Mouse (Mus musculus): Measurements from ENCODE around the gene Nlrp9b. TPM values are rescaled to one million over a fixed set of nuclear protein-coding genes. Genes with fewer than 3 reads are reported as not detected.
"Not testable (repeated sequence)": the region's sequence is repeated elsewhere in the genome, so short reads cannot be mapped to it uniquely, and the experiment has no call there.

Gene Nlrp9b
- total RNA-seq (2015; ENCODE audit: low replicate concordance) (not detected in 2 replicates), total RNA-seq (2017; ENCODE audit: low replicate concordance) (not detected in 2 replicates)

DNA sequence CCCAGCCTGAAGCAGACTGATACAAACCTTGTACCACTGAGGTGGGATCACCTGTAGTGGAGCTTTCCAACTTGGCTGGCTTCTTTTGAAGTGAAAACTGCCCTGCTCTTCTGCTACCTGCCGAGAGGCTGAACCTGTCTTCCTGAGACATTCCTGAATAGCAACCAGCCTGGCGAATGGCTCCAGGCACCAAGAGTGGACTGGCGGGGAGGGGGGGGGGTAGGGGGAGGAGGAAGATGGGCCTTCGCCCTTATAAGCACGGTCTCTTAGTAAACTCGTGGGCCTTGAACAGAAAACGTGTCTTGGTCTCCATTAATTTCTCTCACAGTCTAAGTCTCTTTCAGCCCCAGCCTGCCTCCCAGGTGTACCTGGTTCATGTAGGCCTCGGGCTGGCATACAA lies at the start of gene Nlrp9b:
Nlrp9b (plus strand) TSS at position 301 of the 400 bp plus-strand sequence.
- ATAC-seq (replicated peaks; ENCODE audit: low FRiP score, poor library complexity, severe bottlenecking), result not testable (repeated sequence)

DNA sequence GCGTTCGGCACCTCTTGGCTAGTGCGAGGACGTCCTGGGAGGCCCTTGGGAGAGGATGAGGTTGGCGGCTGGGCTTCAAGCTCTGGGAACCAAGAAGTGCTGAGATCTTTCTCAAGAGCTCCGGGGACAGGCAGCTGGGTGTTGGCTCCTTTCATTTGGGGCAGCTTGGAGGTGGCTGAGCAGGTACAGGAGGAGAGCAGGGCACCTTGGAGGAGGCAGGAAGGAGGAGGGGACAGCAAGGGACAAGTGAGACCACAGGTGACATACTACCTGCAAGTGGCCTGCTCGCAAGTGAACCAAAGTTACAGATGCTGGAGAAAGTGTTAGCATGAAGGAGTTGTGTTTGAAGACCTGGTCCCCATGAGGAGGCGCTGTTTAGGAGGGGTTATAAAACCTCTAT lies 46.6 kb upstream of the Nlrp9b start:
- no peak for ATAC-seq (replicated peaks; ENCODE audit: low FRiP score, poor library complexity, severe bottlenecking)

DNA sequence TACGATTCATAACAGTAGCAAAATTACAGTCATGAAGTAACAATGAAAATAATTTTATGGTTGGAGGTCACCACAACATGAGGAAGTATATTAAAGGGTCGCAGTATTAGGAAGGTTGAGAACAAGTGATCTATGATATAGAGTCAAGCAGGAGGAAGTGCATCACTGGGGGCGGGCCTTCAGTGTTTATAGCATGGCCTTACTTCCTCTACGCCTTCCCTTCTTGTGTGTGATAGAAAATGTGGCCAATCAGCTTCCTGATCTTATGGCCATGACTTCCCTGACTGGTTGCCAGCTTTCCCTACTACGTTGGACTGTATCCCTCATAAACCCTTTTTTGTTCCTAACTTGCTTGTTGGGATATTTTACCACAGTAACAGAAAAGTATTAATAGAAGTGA lies 46.1 kb upstream of the Nlrp9b start:
- ATAC-seq (replicated peaks; ENCODE audit: low FRiP score, poor library complexity, severe bottlenecking), result no peak

DNA sequence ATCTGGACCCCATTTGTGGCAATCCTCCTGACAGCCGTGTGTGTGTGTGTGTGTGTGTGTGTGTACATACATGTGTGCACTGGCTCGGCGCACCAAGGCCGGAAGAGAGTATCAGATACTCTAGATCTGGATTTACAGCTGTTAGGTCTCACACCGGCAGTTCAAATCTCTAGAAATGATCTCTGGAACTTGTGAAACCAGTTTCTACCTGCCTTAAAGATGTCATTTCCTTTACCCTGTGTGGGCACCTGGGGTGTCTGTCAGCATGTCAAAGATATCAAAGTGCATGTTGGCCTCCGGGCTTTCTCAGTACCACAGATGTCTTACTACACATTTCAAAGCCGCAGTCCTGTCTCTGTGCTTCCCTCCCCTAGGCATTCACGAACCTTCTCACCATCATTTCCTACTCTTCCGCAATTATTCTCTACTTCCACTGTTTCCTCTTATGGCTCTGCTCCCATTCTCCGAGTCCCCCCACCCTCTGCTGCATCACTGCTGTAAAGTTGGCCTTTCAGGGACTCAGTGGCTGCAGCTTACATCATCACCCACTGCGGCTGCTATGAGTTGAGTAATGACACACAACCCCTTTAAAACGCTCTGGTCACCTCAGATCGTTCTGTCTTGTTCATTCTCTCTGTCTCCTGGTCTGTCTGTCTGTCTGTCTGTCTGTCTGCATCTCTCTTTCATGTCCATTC lies 45.3 kb upstream of the Nlrp9b start:
- ATAC-seq (replicated peaks; ENCODE audit: low FRiP score, poor library complexity, severe bottlenecking), result no peak

DNA sequence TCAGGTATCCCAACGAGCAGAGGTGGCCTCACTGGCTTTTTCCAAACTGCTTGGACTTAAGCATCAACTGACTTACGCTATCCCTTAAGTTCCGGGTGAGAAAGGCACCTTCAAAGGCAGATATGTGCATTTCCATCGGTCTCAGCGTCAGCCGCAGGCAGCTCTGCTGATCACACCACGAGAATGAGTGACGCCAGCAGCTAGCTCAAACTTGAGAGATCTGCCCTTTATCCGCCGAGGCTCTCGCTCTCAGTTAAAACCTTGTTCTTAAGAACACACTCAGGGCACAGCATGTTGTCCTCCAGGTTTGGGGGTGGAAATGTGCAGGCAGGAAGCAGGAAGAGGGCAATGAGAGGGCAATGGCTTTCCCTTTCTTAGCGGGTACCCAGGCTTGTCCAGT lies 42.3 kb upstream of the Nlrp9b start:
- no peak for ATAC-seq (replicated peaks; ENCODE audit: low FRiP score, poor library complexity, severe bottlenecking)

DNA sequence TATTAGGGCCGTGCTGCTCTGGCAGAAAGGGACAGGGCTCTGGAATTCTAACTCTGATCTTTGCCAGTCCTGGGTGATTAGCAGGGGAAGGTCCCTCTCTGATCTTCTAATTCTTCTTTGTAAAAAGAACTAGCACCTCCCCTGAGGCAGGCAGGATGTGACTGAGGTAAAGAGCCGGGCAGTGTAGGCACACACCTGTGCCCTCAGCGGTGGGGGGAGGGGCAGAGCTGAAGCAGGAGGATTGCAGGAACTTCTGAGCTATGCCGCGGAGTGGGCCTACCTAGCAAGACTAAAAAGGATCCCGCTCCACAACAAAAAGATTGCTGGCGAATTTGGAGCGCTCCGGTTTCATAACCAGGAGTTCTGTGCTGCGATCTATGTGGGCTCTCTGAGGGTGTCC lies 41.3 kb upstream of the Nlrp9b start:
- ATAC-seq (replicated peaks; ENCODE audit: low FRiP score, poor library complexity, severe bottlenecking), result no peak

DNA sequence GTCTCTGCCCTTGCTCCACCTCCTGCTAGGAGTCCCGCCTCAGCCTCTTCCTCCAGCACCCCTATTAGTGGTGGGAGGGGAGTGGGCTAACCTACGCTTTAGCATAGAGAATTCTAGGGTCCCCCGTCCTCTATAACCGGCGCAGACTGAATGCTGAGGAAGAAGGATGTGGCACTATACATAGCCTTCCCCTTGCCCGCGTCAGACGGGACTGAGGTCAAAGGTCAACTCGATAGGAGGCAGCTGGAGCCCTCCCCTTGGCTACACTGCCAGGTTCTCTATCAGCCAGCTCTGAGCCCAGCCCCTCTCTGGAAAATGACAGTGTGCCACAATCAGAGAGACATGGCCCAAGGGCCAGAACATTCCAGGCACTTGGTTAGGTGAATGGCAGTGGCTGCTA lies 40.7 kb upstream of the Nlrp9b start, which contains the start of gene Igsf23:
Igsf23 (minus strand) TSS at position 168 of the 400 bp plus-strand sequence.
- ATAC-seq (replicated peaks; ENCODE audit: low FRiP score, poor library complexity, severe bottlenecking), result no peak

DNA sequence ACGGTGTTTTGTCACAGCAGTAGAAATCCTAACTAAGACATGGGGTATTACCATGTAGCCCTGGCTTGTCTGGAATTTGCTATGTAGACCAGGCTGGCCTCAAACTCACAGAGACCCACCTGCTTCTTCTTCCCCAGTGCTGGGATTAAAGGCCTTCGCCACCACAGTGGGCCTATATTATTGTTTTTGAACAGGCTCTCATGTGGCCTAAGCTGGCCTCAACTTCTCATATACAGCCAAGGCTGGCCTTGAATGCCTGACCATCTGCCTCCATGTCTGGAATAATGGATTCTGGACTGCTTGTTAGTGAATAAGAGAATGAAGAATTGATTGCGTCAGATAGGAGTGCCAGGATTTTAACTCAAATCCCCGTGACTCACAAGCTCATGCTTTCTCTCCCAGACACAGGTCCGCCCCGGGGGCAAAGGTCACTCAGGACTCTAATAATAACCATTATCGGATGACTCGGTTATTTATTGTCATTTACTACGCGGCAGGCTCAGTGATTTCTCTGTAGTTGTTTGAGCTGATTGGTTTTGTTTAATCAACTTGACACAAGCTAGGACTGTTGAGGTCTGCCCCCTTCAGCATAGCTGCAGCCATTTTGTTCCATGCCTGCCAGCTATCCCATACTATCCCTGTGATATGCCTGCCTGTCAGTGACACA lies 38.8 kb upstream of the Nlrp9b start:
- ATAC-seq (replicated peaks; ENCODE audit: low FRiP score, poor library complexity, severe bottlenecking), result no peak

DNA sequence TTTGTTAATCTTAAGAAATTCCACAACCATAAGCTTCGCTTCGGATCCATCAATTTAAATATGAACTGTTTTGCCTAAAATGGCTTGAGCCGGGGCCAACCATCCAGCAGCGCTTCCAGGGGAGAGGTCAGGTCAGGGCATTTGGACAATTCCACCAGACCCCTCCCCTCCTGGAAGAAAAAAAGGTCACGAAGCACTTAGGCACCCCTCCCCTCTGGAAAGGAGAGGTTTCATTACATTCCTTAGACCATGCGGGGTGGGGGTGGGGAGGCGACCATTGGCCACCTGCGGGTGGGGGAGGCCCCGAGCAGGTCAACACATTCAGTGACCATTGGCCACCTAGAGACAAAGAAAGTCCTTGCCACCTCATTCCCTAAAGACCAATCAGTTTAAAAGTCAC lies 38.2 kb upstream of the Nlrp9b start:
- no peak for ATAC-seq (replicated peaks; ENCODE audit: low FRiP score, poor library complexity, severe bottlenecking)

DNA sequence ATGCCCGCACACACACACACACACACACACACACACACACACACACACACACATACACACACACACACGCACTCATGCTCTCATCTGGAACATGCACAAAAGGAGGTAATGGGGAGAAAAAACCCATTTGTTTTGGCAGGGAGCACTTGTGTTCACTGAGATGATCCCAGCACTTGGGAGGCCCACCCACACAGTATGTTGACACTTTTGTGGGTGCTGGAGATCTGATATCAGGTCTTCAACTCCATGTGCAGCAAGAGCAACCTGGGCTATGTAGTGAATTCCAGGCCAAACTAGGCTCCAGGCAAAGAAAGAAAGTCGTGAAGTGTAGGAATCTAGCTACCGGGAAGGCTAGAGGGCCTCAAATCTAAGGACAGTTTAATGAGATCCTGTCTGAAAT lies 35.4 kb upstream of the Nlrp9b start:
- no peak for ATAC-seq (replicated peaks; ENCODE audit: low FRiP score, poor library complexity, severe bottlenecking)

DNA sequence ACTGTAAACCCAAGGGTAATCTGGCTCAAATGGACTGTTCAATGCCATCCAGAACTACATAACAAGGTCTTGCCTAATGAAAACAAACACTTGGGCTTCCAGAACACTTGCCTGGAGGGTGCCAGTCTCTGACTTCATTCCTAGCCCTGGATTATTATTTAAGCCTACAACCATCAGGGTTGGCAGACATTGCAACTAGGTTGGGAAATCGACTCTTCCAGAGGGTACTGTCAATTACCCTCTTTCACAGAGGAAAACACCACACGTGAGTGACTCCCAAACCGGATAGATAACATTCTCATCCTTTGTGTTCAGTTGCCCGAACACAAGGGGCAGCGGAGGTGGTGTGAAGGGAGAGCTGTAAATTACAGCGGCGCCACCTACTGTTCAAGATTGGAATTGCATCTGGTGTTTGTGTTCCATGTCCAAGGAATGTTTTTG lies 34.9 kb upstream of the Nlrp9b start:
- ATAC-seq (replicated peaks; ENCODE audit: low FRiP score, poor library complexity, severe bottlenecking), result no peak

DNA sequence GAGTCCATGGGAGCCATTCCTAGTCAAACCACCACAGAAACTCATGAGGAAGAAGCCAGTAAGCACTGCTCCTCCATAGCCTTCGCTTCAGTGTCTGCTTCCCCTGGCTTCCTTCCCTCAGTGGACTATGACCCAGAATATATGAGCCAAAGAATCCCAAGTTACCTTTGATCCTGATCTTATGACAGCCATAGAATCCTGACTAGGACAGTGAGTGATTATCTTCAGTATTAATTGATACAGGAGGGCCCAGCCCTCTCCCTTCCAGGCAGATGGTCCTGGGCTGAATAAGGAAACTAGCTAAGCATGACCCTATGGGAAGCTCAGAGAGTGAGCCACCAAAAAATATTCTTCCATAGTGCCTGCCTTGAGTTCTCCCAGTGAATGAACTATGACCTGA lies 28.8 kb upstream of the Nlrp9b start:
- no peak for ATAC-seq (replicated peaks; ENCODE audit: low FRiP score, poor library complexity, severe bottlenecking)

DNA sequence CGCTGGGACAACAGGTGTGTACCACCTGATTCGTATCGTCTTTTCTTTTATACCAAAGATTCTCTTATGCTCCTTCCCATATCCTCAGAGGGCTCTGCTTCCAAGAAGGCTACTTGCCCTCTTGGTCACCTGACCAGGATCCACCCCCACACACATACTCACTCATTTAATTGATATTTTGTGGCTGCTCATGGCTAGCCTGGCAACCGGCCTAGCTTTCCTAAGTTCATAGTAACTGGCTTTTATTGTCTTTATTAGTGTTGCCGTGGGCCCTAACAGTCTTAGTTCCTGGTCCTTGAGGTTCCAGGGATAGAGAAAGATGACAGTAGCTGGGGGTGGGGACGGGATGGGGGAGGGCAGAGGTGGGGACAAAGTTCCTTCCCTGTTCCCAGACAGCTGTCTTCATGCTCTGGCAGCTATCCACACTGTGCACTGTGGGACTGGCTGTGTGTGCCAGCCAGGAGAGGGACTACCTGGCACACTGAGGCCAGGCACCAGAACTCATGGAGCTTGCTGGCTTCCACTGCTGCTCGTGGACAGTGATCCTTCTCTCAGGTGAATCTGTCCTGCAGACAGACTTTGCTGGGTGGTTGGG lies 26.2 kb upstream of the Nlrp9b start, which contains the start of gene Ceacam20:
Ceacam20 (plus strand) TSS at position 428 of the 595 bp plus-strand sequence.
- ATAC-seq (replicated peaks; ENCODE audit: low FRiP score, poor library complexity, severe bottlenecking), result no peak

DNA sequence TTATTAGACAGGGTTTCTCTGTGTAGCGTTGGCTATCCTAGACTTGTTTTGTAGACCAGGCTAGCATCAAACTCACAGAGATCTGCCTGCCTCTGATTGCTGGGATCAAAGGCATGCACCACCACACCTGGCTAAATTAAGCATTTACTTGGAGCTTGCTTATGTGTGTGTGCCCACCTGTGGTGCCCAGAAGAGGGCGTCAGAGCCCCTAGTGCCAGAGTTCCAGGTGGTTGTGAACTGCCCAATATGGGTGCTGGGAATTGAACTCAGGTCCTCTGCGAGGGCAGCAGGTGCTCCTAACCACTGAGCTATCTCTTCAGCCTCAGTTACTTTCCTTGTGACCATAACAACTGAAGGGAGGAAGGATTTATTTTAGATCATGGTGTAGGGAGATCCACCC lies 22.2 kb upstream of the Nlrp9b start:
- ATAC-seq (replicated peaks; ENCODE audit: low FRiP score, poor library complexity, severe bottlenecking), result no peak

DNA sequence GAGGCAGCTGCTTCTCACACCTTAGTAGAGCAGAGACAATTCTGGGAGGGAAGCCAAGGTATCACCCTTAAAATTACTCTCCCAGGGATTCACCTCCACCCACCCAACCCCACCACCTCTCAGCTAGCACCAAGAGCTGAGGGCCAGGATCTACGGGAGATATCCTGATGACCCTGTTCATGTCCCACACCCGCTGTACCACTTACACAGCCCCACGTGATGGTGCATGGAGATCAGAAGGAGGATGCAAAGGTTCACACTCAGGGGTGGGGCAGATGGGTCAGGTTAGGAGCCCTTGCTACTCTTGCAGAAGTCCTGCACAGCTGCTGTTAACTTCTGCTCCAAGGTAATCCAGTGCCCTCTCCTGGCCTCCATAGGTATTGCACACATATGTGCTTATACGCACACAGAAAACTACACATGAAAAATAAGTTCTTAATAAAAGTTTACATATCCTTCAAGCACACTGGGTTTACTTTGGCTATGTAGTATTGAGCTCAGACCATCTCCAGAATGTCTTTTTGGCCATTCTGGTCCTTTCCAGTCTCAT lies 21.6 kb upstream of the Nlrp9b start:
- no peak for ATAC-seq (replicated peaks; ENCODE audit: low FRiP score, poor library complexity, severe bottlenecking)

DNA sequence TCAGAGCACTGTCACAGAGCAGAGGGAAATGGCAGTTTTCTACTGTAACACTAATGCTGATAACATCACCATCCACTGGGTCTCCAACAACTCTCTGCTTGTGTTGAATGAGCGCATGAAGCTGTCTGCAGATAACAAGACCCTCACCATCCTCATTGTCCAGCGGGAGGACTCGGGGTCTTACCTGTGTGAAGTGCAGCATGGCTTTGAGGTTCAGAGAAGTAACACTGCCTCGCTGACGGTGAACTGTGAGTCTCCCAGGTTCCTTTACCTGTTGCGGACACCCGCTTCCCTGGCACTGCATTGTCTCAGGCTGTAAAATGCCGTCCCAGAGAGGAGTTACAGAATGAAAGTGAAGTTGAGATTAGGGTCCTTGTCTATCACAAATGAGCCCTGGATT lies 21.1 kb upstream of the Nlrp9b start:
- ATAC-seq (replicated peaks; ENCODE audit: low FRiP score, poor library complexity, severe bottlenecking), result no peak

DNA sequence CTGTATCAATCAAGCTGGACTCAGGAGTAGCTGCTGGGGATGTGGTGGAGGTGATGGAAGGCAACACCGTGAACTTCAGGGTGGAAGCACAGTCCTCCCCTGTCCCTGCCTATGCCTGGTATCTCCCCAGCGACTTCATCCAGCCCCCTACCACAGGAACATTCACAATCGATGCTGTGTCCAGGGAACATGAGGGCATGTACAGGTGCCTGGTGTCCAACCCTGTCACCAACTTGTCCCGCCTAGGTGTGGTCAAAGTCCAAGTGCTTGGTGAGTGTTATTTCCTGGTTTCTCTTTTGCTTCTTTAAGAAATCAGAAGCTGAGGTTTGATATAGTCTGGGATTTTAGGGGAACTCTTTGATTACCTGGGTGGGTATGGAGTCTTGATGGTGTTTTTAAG lies 19.7 kb upstream of the Nlrp9b start:
- no peak for ATAC-seq (replicated peaks; ENCODE audit: low FRiP score, poor library complexity, severe bottlenecking)

DNA sequence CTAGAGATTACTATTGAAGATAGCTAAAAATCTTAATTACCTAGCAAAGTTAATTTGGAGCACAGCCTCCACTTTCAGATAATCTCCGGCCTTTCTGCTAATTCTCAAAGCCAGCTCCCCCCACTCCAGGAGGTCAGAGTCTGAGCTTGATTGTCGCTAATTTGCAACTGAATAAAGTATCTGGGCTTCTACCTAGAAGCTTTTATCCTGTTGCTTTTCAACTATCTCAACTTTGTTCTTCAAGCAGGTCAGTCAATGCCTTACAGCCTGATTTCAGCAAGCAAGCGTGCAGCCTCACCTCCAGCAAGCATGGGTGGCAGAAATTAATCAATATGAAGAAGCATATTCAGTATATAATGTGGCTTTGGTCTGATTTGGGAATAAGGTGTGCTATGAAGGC lies 5.5 kb downstream of the Nlrp9b start:
- not testable (repeated sequence) for ATAC-seq (replicated peaks; ENCODE audit: low FRiP score, poor library complexity, severe bottlenecking)

DNA sequence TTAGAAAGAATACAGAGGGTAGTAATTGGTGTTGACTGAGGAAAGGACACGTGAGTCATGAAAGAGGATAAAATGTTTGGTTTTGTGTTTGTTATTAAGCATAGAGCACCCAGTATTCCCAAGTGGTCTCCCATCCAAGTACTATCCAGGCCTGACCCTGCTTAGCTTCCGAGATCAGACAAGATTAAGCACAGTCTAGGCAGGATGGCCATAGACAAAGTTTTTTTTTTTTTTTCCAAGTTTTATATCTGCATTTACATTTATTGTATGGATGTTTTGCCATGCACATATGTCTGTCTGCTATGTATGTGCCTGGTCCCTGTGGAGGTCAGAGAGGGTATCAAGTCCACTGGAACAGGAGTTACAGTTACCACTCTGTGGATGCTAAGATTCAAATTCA lies 18.7 kb downstream of the Nlrp9b start:
- ATAC-seq (replicated peaks; ENCODE audit: low FRiP score, poor library complexity, severe bottlenecking), result no peak

DNA sequence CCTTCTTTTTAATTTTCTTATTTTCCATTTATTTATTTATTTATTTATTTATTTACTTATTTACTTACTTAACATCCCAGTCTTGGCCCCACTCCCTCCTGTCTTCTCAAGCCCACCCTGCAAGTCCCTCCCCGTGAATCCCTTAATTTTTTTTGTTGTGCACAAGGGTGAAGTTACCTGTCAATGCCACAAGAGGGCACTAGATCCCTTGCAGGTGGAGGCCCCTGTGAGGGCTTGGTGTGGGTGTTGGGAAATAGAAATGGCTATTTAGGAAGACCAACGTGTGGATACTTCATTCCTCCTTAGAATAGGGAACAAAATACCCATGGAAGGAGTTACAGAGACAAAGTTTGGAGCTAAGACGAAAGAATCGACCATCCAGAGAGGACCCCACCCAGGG lies 72.8 kb downstream of the Nlrp9b start:
- not testable (repeated sequence) for ATAC-seq (replicated peaks; ENCODE audit: low FRiP score, poor library complexity, severe bottlenecking)

DNA sequence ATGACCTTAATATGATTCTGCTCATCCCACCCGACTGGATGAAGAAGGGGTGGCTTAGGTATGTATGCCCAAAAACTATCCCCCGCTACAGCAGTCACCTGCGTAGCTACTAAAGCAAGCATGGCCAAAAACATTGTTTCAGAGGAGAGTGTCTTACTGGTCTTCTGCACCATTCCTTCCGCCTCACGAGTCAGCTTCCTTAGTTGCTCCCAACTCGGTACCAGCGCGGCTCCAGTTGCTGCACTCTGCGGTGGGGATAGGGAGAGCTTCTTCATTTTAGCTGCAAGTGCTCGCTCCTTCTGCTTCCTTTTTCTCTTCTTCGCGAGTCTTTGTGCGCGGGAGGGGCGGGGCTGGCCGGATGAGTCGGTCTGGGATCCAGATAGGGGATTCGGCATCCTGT lies 86.9 kb downstream of the Nlrp9b start:
- ATAC-seq (replicated peaks; ENCODE audit: low FRiP score, poor library complexity, severe bottlenecking), result not testable (repeated sequence)
